Mouse (Mus musculus): Measurements from ENCODE around the gene Elp4. TPM values are rescaled to one million over a fixed set of nuclear protein-coding genes. Genes with fewer than 3 reads are reported as not detected.

Elp4 gene
- polyA plus RNA-seq, 1 experiment from 2014 or later: 52.6 TPM

- Histone ChIP-seq H3K27ac (replicated peaks) (peak overlapping the region; percentile 41; the same call in 1 of the 2 replicates), H3K27me3 (replicated peaks; ENCODE audit: low read depth, poor library complexity, severe bottlenecking) (peaks cover 100% of the 10 kb centered on the region), H3K4me3 (peak overlapping the region; percentile 41), H3K4me1 (peaks cover 63% of the 10 kb centered on the region), H3K36me3 (replicated peaks) (no peaks in the 10 kb centered on the region), H3K9me3 (no peaks in the 10 kb centered on the region)
- DNase-seq (ENCODE audit: low spot score): peak; percentile 51
- 2% methylated on average over 29 of the region's 29 CpGs for WGBS
Measured at GRCm38 (mm10) chr2:105669881-105670730, 234.3 kb downstream of the Elp4 start.

GRCm38 (mm10) chr2:105669371-105669861, 234.9 kb downstream of the Elp4 start:
- Histone ChIP-seq H3K9me3 (no peaks in the 10 kb centered on the region), H3K4me3 (peak overlapping the region; percentile 41), H3K27me3 (replicated peaks; ENCODE audit: low read depth, poor library complexity, severe bottlenecking) (peaks cover 100% of the 10 kb centered on the region), H3K4me1 (peaks cover 56% of the 10 kb centered on the region), H3K27ac (replicated peaks) (peak overlapping the region; percentile 41; the same call in 1 of the 2 replicates), H3K36me3 (replicated peaks) (no peaks in the 10 kb centered on the region)
- DNase-seq (ENCODE audit: low spot score): peak; percentile 70
- WGBS: under 1% methylated on average over 35 of the region's 35 CpGs

- peak within 1 kb of the TSS; percentile 41 for H3K4me3 ChIP-seq
- H3K27ac ChIP-seq (replicated peaks): peak within 1 kb of the TSS; percentile 41; the same call in 1 of the 2 replicates
- peaks cover 100% of the 10 kb centered on the region for H3K27me3 ChIP-seq (replicated peaks; ENCODE audit: low read depth, poor library complexity, severe bottlenecking)
- no peaks in the 10 kb centered on the region for H3K36me3 ChIP-seq (replicated peaks)
- no peaks in the 10 kb centered on the region for H3K9me3 ChIP-seq
- WGBS: under 1% methylated on average over 44 of the region's 44 CpGs
- DNase-seq (ENCODE audit: low spot score): peak; percentile 66
- H3K4me1 ChIP-seq: peaks cover 47% of the 10 kb centered on the region
Measured at GRCm38 (mm10) chr2:105668271-105669270, 235.8 kb downstream of the Elp4 start, which contains the start of gene Pax6. Gene Pax6, plus strand, starts transcription at chr2:105668900.

GRCm38 (mm10) chr2:105667626-105667950, 236.8 kb downstream of the Elp4 start:
- no peak overlapping the region for H3K27ac ChIP-seq (replicated peaks)
- H3K9me3 ChIP-seq: no peaks in the 10 kb centered on the region
- peaks cover 100% of the 10 kb centered on the region for H3K27me3 ChIP-seq (replicated peaks; ENCODE audit: low read depth, poor library complexity, severe bottlenecking)
- DNase-seq (ENCODE audit: low spot score): peak; percentile 60
- H3K4me1 ChIP-seq: peaks cover 41% of the 10 kb centered on the region
- 0% methylated on average over 11 of the region's 11 CpGs for WGBS
- H3K4me3 ChIP-seq: 0 out of 2 replicates have a peak overlapping the region, but pooled peaks have one; percentile 21
- no peaks in the 10 kb centered on the region for H3K36me3 ChIP-seq (replicated peaks)

- no peak overlapping the region for H3K27ac ChIP-seq (replicated peaks)
- peaks cover 39% of the 10 kb centered on the region for H3K4me1 ChIP-seq
- WGBS: 1% methylated on average over 41 of the region's 41 CpGs
- H3K4me3 ChIP-seq: 0 out of 2 replicates have a peak overlapping the region, but pooled peaks have one; percentile 21
- no peaks in the 10 kb centered on the region for H3K36me3 ChIP-seq (replicated peaks)
- DNase-seq (ENCODE audit: low spot score): peak; percentile 54
- no peaks in the 10 kb centered on the region for H3K9me3 ChIP-seq
- peaks cover 100% of the 10 kb centered on the region for H3K27me3 ChIP-seq (replicated peaks; ENCODE audit: low read depth, poor library complexity, severe bottlenecking)
Measured at GRCm38 (mm10) chr2:105666763-105667625, 237.4 kb downstream of the Elp4 start.

GRCm38 (mm10) chr2:105666331-105666730, 238.0 kb downstream of the Elp4 start:
- Histone ChIP-seq H3K4me3 (no peak overlapping the region), H3K36me3 (replicated peaks) (no peaks in the 10 kb centered on the region), H3K9me3 (no peaks in the 10 kb centered on the region), H3K27ac (replicated peaks) (no peak overlapping the region), H3K4me1 (peaks cover 38% of the 10 kb centered on the region), H3K27me3 (replicated peaks; ENCODE audit: low read depth, poor library complexity, severe bottlenecking) (peaks cover 100% of the 10 kb centered on the region)
- WGBS: under 1% methylated on average over 6 of the region's 6 CpGs
- no peak for DNase-seq (ENCODE audit: low spot score)

GRCm38 (mm10) chr2:105665491-105666250, 238.7 kb downstream of the Elp4 start:
- H3K4me3 ChIP-seq: no peak overlapping the region
- no peaks in the 10 kb centered on the region for H3K36me3 ChIP-seq (replicated peaks)
- H3K4me1 ChIP-seq: peaks cover 43% of the 10 kb centered on the region
- 13% methylated on average over 5 of the region's 5 CpGs for WGBS
- no peaks in the 10 kb centered on the region for H3K9me3 ChIP-seq
- no peak for DNase-seq (ENCODE audit: low spot score)
- H3K27me3 ChIP-seq (replicated peaks; ENCODE audit: low read depth, poor library complexity, severe bottlenecking): peaks cover 100% of the 10 kb centered on the region
- no peak overlapping the region for H3K27ac ChIP-seq (replicated peaks)

- Histone ChIP-seq H3K4me3 (no peak overlapping the region), H3K36me3 (replicated peaks) (no peaks in the 10 kb centered on the region), H3K27ac (replicated peaks) (no peak overlapping the region), H3K9me3 (no peaks in the 10 kb centered on the region), H3K4me1 (peaks cover 49% of the 10 kb centered on the region), H3K27me3 (replicated peaks; ENCODE audit: low read depth, poor library complexity, severe bottlenecking) (peaks cover 100% of the 10 kb centered on the region)
- 5% methylated on average over 5 of the region's 5 CpGs for WGBS
- no peak for DNase-seq (ENCODE audit: low spot score)
Measured at GRCm38 (mm10) chr2:105664996-105665395, 239.4 kb downstream of the Elp4 start.

GRCm38 (mm10) chr2:105663101-105663511, 241.3 kb downstream of the Elp4 start:
- WGBS: 4% methylated on average over 10 of the region's 10 CpGs
- Histone ChIP-seq H3K9me3 (no peaks in the 10 kb centered on the region), H3K36me3 (replicated peaks) (no peaks in the 10 kb centered on the region), H3K4me1 (peaks cover 39% of the 10 kb centered on the region), H3K27ac (replicated peaks) (no peak overlapping the region), H3K27me3 (replicated peaks; ENCODE audit: low read depth, poor library complexity, severe bottlenecking) (peaks cover 100% of the 10 kb centered on the region), H3K4me3 (no peak overlapping the region)
- DNase-seq (ENCODE audit: low spot score): peak; percentile 42

- Histone ChIP-seq H3K36me3 (replicated peaks) (no peaks in the 10 kb centered on the region), H3K27ac (replicated peaks) (no peak overlapping the region), H3K27me3 (replicated peaks; ENCODE audit: low read depth, poor library complexity, severe bottlenecking) (peaks cover 100% of the 10 kb centered on the region), H3K4me3 (no peak overlapping the region), H3K4me1 (peaks cover 34% of the 10 kb centered on the region), H3K9me3 (no peaks in the 10 kb centered on the region)
- DNase-seq (ENCODE audit: low spot score): no peak
- 3% methylated on average over 7 of the region's 7 CpGs for WGBS
Measured at GRCm38 (mm10) chr2:105662606-105663005, 241.8 kb downstream of the Elp4 start.

- Histone ChIP-seq H3K27ac (replicated peaks) (no peak overlapping the region), H3K4me3 (no peak overlapping the region), H3K4me1 (peaks cover 33% of the 10 kb centered on the region)
Measured at GRCm38 (mm10) chr2:105662121-105662520, 242.2 kb downstream of the Elp4 start.

More at GRCm38 (mm10) chr2:105662121-105662520, 242.2 kb downstream of the Elp4 start:
- WGBS: 4% methylated on average over 16 of the region's 16 CpGs
- no peaks in the 10 kb centered on the region for H3K9me3 ChIP-seq
- no peaks in the 10 kb centered on the region for H3K36me3 ChIP-seq (replicated peaks)
- DNase-seq (ENCODE audit: low spot score): no peak
- H3K27me3 ChIP-seq (replicated peaks; ENCODE audit: low read depth, poor library complexity, severe bottlenecking): peaks cover 100% of the 10 kb centered on the region

All from embryonic facial prominence, embryonic 10.5 days (tissue).